Mouse (Mus musculus) bone marrow macrophage, adult 2 months (primary cell): ENCODE results near the gene Atp1a2. TPM values are rescaled to one million over a fixed set of nuclear protein-coding genes. Genes with fewer than 3 reads are reported as not detected.
A peak's percentile ranks its signal among the peaks of the same experiment; 100 is the strongest.

Experiments
- H3K27ac ChIP-seq: 2 replicates; pipeline ENCODE4 v1.5.1; 2012; ENCODE audit warnings: low read depth, low read length; ENCODE audit not compliant: insufficient read depth
- H3K4me1 ChIP-seq: 2 replicates; pipeline ENCODE4 v1.6.1; 2012; ENCODE audit warnings: low read length; ENCODE audit not compliant: control insufficient read depth, insufficient read depth
- H3K4me3 ChIP-seq: 2 replicates; pipeline ENCODE4 v1.5.1; 2012; ENCODE audit warnings: mild to moderate bottlenecking, low read length, moderate library complexity; ENCODE audit not compliant: insufficient read depth
- CTCF ChIP-seq: IDR thresholded peaks from 2 replicates; pipeline ENCODE4 v1.5.1; 2012; ENCODE audit warnings: low read depth, mild to moderate bottlenecking, low read length, moderate library complexity
- POLR2A ChIP-seq: IDR thresholded peaks from 2 replicates; pipeline ENCODE4 v1.6.1; 2012; ENCODE audit warnings: mild to moderate bottlenecking, low read depth, low read length, borderline replicate concordance
- polyA plus RNA-seq: library from polyadenylated mRNA; stranded (reverse); fragments of >200 nt; gene quantifications from 2 replicates; pipeline ENCODE4 v1.2.4, GENCODE M21; 2012; ENCODE audit not compliant: missing spikeins, insufficient read depth, insufficient read length

Gene Atp1a2
- polyA plus RNA-seq, 1 experiment = 0.36 TPM

DNA sequence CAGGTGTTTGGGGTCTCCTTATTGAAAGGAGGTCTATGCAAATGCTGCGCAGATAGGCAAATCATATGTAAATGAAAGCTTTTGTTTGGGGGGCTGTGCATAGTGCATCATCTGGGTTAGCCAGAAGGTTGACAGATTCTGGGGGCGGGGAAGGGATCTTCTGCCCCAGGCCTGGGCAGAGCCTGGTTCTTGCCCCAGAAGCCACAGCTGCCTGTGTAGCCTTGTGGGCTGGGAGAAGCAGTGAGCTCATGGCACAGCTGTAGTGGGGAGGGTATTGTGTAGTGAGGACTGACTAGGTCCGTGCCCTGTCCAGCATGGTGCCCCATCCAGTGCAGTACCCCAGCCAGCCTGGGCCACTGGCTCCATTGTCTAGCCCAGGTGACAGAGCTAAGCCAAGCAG lies 17.0 kb upstream of the Atp1a2 start:
- Histone ChIP-seq H3K4me1 (peaks cover 21% of the 10 kb centered on the region), H3K4me3 (no peak overlapping the region), H3K27ac (no peak overlapping the region)
- TF ChIP-seq CTCF = no peak
- TF ChIP-seq POLR2A = no peak

DNA sequence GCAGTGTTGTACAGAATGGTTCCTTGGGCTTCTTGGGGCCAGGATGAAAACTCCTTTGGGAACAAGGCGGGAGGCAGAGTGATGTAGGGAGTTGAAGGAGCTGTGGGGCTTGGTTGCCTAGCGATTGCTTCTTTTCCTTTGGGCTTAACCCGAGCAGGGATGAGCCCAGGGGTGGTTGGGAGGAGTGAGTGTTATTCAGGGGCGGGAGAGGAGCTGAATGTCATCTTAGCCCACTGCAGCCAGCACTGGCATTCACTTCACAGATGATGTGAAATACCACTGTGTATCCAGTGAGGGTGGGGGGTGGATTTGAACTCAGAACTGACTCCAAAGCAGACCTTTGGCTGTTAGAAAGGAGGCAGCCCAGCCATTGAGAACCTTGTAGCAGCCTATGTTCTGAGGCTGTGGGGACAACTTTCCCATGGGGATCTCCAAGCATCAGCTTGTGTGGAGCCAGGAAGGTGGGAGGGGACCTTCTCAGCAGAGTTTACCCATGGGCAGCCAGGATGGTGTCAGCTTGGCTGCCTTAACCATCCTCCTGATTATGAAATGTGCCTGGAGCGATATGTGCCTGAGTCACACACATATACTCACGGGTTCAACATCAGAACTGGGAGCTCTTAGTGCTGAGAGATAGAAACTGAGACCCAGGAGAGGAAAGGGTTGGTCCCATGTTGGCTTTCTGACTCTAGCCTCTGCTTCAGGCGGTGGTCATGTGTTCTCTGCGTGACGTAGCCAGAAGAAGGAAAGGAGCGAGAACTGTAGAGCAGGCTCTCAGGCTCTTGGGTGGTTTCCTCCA lies 15.9 kb upstream of the Atp1a2 start:
- Histone ChIP-seq H3K4me3 (peak overlapping the region; percentile 96), H3K27ac (no peak overlapping the region; the same call in 1 of the 2 replicates), H3K4me1 (peaks cover 25% of the 10 kb centered on the region)
- TF ChIP-seq CTCF (no peak), POLR2A (no peak)

GRCm38 (mm10) chr1:172312768-172313561 lies 15.1 kb upstream of the Atp1a2 start:
- Histone ChIP-seq H3K4me3 (peak overlapping the region; percentile 96), H3K4me1 (peaks cover 25% of the 10 kb centered on the region), H3K27ac (peak overlapping the region; percentile 49)
- TF ChIP-seq POLR2A (no peak), CTCF (no peak)

DNA sequence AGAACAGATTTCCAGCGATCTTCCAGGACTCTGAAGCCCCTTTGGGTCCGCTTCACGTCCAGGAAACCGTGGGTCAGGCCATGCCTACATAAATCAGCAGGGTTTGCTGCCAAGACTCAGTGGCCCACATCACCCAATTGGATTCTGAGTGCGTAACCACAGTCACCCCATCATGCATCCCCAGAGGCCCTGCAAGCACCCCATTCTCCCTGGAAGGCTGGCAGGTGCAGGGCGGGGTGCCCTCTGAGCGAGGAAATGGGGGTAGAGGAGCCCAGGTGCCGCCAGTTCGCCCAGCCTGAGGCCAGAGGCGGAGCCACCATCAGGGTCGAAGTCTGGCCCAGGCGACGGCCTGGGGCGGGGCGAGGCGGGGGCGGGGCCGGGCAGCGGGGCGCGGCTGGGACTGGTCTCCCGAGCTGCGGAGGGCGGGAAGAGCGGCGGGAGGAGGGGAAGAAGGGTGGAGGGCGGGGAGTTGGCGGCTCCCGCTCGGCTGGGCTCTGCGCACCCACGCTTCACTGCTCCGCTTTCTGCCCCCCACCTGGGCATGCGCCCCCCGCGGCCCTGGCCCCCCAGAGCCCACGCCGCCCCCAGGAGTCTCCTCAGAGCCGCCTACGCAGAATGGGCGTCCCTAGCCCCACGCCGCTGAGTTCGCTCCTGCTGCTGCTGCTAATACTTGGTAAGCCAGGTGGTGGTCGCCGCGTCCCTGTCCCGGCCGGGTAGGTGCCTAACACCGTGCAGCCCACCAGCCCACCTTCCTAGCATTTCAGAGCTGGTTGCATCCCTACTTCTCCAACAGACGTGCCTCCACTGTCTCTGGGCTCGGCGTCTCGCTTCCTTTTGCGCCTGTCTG lies 14.3 kb upstream of the Atp1a2 start:
- peaks cover 25% of the 10 kb centered on the region for H3K4me1 ChIP-seq
- peak overlapping the region; percentile 88 for H3K27ac ChIP-seq
- peak overlapping the region; percentile 96 for H3K4me3 ChIP-seq
- no peak for TF ChIP-seq CTCF
- TF ChIP-seq POLR2A = no peak

GRCm38 (mm10) chr1:172311248-172311906 lies 13.5 kb upstream of the Atp1a2 start:
- peak overlapping the region; percentile 88 for H3K27ac ChIP-seq
- peaks cover 29% of the 10 kb centered on the region for H3K4me1 ChIP-seq
- no peak for TF ChIP-seq POLR2A
- no peak for TF ChIP-seq CTCF
- peak overlapping the region; percentile 67 for H3K4me3 ChIP-seq

DNA sequence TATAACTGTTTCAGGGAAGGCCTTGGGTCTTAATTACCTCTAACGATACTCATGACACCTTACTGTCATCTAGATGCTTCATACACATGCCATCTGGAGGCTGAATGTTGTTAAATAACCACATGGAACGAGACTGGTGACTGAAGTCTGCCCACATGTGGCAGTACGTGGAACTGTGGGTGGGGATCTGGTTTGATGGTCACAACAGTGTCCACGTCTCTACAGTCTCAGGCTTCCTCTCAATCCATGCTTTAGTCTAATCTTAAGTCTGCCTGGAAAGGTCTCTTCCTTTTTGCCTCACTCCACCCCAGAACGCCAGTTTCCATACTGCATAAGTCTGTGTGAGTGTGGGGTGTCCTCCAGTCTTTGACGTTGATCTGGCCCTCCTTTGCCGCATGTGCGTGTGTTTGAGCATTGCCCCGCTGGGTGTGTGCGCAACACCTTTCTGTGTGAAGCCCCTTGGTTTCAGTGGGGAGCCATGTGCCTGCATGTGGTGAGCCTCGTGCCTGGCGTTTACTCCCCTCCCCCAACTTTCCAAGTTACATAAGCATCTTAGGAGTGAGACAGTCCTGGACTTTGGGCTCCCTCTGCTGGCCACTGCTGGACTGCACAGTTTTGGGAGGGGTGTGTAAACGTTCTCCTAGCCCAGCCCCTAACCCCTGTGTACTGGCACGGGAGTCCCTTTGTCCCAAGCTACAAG lies 12.0 kb upstream of the Atp1a2 start:
- TF ChIP-seq CTCF = peak; percentile 93
- TF ChIP-seq POLR2A = no peak
- H3K4me1 ChIP-seq = peaks cover 37% of the 10 kb centered on the region

DNA sequence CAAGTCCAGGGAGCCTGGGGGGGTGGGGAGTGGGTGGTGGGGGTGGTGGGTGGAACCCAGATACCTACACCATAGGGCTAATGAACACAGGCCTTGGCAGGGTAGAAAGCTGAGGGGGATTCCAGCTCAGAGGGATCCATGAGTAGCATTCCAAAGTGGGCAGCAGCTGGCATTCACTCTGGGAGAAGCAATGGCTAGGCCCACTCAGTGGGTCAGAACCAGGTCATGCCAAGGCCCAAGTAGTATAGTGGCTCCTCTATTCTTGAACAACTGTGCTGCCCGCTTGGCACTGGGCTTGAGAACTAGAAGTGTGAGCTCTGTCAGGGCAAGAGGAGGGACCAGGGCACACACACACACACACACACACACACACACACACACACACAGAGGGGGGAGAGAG lies 10.5 kb upstream of the Atp1a2 start:
- Histone ChIP-seq H3K4me1 (peaks cover 29% of the 10 kb centered on the region), H3K27ac (no peak overlapping the region), H3K4me3 (no peak overlapping the region)
- TF ChIP-seq POLR2A (no peak), CTCF (no peak)

More for the DNA sequence above, 12.0 kb upstream of the Atp1a2 start:
- Histone ChIP-seq H3K27ac (peak overlapping the region; percentile 88), H3K4me3 (peak overlapping the region; percentile 67)

GRCm38 (mm10) chr1:172307936-172308335 lies 10.1 kb upstream of the Atp1a2 start:
- TF ChIP-seq POLR2A = no peak
- TF ChIP-seq CTCF = no peak
- no peak overlapping the region for H3K4me3 ChIP-seq
- H3K27ac ChIP-seq = no peak overlapping the region
- H3K4me1 ChIP-seq = peaks cover 34% of the 10 kb centered on the region

DNA sequence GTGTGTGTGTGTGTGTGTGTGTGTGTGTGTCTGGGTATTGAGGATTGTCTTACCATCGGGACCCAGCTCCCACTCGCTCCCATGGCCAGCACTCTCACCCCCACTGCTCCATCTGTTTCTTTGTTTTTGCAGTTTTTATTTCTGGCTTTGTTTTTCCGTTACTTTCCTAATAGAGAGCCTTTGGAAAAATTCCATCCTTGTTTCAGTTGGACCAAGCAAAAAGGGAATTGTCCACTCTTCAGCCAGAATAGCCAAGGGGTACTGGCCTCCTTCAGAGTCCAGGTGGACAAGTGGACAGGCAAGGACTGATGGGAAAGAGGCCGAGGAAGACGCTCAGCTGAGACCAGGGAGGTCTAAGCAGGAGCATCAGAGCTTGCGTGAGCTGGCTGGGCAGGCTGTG lies 9.0 kb upstream of the Atp1a2 start:
- TF ChIP-seq POLR2A (no peak), CTCF (no peak)
- Histone ChIP-seq H3K27ac (no peak overlapping the region), H3K4me3 (no peak overlapping the region), H3K4me1 (peaks cover 39% of the 10 kb centered on the region)

GRCm38 (mm10) chr1:172306196-172306595 lies 8.3 kb upstream of the Atp1a2 start:
- H3K4me3 ChIP-seq = no peak overlapping the region
- TF ChIP-seq CTCF = no peak
- TF ChIP-seq POLR2A = no peak
- H3K27ac ChIP-seq = peak overlapping the region; percentile 59
- peaks cover 39% of the 10 kb centered on the region for H3K4me1 ChIP-seq
